Mouse (Mus musculus) neural tube, embryonic 15.5 days (tissue): ENCODE data around the gene Hmx1. TPM values are rescaled to one million over a fixed set of nuclear protein-coding genes. Genes with fewer than 3 reads are reported as not detected.

Experiments
- ATAC-seq: fragments of 200-750 bp; cut with Nextera tagmentation; 2 replicates; pipeline ENCODE4 v1.8.0; 2017; ENCODE audit warnings: mild to moderate bottlenecking, moderate TSS enrichment, moderate library complexity; ENCODE audit not compliant: low FRiP score
- H3K27ac ChIP-seq: fragments of 300-500 bp; sonication (generic); replicated peaks from 2 replicates; pipeline ENCODE4 v1.5.1; 2015; ENCODE audit warnings: mild to moderate bottlenecking, inconsistent platforms
- H3K27me3 ChIP-seq: fragments of 300-500 bp; sonication (generic); replicated peaks from 2 replicates; pipeline ENCODE4 v1.6.1; 2015; ENCODE audit warnings: inconsistent platforms
- H3K36me3 ChIP-seq: fragments of 300-500 bp; sonication (generic); 2 replicates; pipeline ENCODE4 v1.6.1; 2015; ENCODE audit warnings: inconsistent platforms
- H3K4me1 ChIP-seq: fragments of 300-500 bp; sonication (generic); 2 replicates; pipeline ENCODE4 v1.6.1; 2015; ENCODE audit warnings: inconsistent platforms
- H3K4me2 ChIP-seq: fragments of 300-500 bp; sonication (generic); 2 replicates; pipeline ENCODE4 v1.6.1; 2015; ENCODE audit warnings: inconsistent platforms, mild to moderate bottlenecking, moderate library complexity
- H3K4me3 ChIP-seq: fragments of 300-500 bp; sonication (generic); replicated peaks from 2 replicates; pipeline ENCODE4 v1.5.1; 2015; ENCODE audit warnings: mild to moderate bottlenecking, inconsistent platforms
- H3K9ac ChIP-seq: fragments of 300-500 bp; sonication (generic); replicated peaks from 2 replicates; pipeline ENCODE4 v1.6.1; 2015; ENCODE audit warnings: mild to moderate bottlenecking, inconsistent platforms
- H3K9me3 ChIP-seq: fragments of 300-500 bp; sonication (generic); replicated peaks from 2 replicates; pipeline ENCODE4 v1.6.1; 2016; ENCODE audit warnings: inconsistent platforms
- WGBS: fragments of 180-500 bp; shearing (Covaris S2); methylation state at CpG from one replicate; pipeline ENCODE4 v1.1.7; 2015; ENCODE audit warnings: mixed read lengths; 5-methylcytosine and 5-hydroxymethylcytosine counted together
- polyA plus RNA-seq: library from polyadenylated mRNA; unstranded; fragments of >200 nt; fragmentation: Nextera tagmentation; extraction: Ambion mirVana; gene quantifications from 2 replicates; pipeline ENCODE4 v1.2.1, GENCODE M21; 2015

The Hmx1 gene
- polyA plus RNA-seq, 1 experiment from 2014 or later = 1.4 TPM

- H3K9ac ChIP-seq = no peak overlapping the region
- H3K27ac ChIP-seq = no peak overlapping the region
- peaks cover 100% of the 10 kb centered on the region for H3K27me3 ChIP-seq
- WGBS = 4% methylated on average over 11 of the region's 11 CpGs
- no peak overlapping the region for H3K4me2 ChIP-seq
- H3K4me1 ChIP-seq = peaks cover 28% of the 10 kb centered on the region
- peak overlapping the region; percentile 41; the same call in 1 of the 2 replicates for H3K4me3 ChIP-seq
- no peaks in the 10 kb centered on the region for H3K36me3 ChIP-seq
- no peak for ATAC-seq
- no peaks in the 10 kb centered on the region for H3K9me3 ChIP-seq
Observed at GRCm38 (mm10) chr5:35389441-35389840, 533 bp downstream of the Hmx1 start.

DNA sequence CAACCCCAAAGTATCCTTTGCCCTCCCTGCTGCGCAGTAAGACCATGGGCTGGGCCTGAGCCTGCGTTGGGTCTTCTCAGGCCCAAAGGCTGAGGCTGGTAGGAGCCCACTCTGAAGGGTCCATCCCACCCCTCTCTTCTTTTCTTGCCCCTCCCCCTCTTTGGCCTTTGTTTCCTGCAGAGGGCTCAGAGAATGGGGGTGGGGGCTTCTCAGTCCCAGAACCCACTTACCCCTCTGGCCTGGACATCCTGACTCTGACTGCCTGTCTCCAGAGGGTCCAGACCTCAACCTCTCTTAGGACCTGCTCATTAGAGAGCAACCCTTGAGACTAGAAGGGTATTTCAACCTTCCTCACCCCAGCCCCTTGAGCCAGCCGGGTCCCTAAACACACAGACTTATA is 1.0 kb downstream of the Hmx1 start:
- 5% methylated on average over 3 of the region's 3 CpGs for WGBS
- no peaks in the 10 kb centered on the region for H3K36me3 ChIP-seq
- H3K4me3 ChIP-seq = no peak overlapping the region
- no peaks in the 10 kb centered on the region for H3K9me3 ChIP-seq
- no peak overlapping the region for H3K27ac ChIP-seq
- H3K9ac ChIP-seq = no peak overlapping the region
- H3K27me3 ChIP-seq = peaks cover 100% of the 10 kb centered on the region
- H3K4me1 ChIP-seq = peaks cover 28% of the 10 kb centered on the region
- no peak overlapping the region for H3K4me2 ChIP-seq
- ATAC-seq = no peak

DNA sequence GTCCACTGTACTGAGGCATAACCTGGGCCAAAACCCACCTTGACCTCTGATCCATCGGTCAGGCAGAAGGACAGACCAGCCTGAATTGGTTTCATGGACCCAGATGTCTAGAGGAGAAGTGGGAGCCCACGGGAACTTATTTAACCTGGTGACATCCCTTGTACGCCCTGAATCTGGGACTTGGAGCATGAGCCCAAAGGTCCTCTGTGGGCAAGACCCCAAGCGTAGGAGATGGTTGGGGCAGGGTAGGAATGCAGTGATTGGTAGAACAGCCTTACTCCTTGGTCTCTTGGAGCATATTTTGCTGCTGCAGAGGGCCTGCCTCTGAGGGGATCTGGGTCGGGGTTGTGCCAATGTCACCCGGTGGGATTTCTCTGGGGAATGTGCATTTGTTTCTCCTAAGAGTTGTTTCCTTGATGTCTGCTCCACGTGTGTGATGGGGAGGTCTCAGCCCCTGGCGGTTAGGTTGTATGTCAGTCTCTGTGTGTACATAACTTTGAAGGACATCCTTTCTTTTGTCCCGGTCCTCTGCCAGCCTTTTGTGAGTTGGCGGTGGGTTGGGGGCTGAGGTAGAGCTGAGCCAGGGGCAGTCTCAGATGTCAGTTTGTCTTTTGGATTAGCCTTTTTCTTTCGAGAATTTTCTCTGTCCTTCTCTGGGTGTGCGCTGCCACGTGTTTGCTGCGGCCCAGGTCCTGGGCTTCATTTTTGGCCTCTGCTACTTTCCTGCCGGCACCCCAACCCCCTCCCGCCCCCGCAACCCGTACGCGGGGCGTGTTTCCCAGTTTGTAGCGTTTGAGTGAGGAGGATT is 2.1 kb downstream of the Hmx1 start:
- ATAC-seq = no peak
- no peak overlapping the region for H3K9ac ChIP-seq

DNA sequence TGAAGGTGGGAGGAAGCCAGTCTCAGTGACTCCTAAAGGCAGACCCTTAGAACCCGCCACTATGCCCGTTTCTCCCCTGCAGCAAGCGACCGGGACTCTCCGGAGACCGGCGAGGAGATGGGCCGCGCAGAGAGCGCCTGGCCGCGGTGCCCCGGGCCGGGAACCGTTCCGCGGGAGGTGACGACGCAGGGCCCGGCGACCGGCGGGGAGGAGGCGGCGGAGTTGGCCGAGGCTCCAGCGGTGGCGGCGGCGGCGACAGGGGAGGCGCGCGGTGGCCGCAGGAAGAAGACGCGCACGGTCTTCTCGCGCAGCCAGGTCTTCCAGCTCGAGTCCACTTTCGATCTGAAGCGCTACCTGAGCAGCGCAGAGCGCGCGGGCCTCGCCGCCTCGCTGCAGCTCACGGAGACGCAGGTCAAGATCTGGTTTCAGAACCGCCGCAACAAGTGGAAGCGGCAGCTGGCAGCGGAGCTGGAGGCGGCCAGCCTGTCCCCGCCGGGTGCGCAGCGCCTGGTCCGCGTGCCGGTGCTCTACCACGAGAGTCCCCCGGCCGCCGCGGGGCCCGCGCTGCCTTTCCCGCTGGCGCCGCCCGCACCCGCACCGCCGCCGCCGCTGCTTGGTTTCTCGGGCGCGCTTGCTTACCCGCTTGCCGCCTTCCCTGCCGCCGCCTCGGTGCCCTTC is 2.9 kb downstream of the Hmx1 start:
- WGBS = under 1% methylated on average over 74 of the region's 88 CpGs
- no peak for ATAC-seq

More for the DNA sequence above, 2.1 kb downstream of the Hmx1 start:
- peaks cover 100% of the 10 kb centered on the region for H3K27me3 ChIP-seq
- H3K4me2 ChIP-seq = 0 out of 2 replicates have a peak overlapping the region, but pooled peaks have one; percentile 47
- under 1% methylated on average over 22 of the region's 22 CpGs for WGBS
- no peaks in the 10 kb centered on the region for H3K36me3 ChIP-seq
- no peak overlapping the region for H3K27ac ChIP-seq
- peaks cover 28% of the 10 kb centered on the region for H3K4me1 ChIP-seq
- no peaks in the 10 kb centered on the region for H3K9me3 ChIP-seq
- no peak overlapping the region for H3K4me3 ChIP-seq

DNA sequence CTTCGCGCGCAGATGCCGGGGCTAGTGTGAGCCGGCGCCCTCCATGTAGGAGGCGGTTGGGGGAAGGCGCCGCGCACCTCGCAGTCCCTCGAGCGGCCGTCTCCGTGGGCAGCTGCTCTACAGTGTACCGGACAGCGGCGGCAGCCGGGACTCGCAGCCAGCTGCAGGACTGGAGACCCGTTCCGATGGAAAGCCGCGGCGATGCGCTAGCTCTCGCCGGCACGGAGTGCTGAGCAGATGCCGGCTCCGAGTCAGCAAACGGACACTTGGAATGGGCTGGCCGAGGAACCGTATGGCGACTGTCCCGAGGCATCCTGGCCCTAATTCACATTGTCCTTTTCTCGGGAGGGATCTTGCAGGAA is 3.4 kb downstream of the Hmx1 start:
- Histone ChIP-seq H3K27me3 (peaks cover 95% of the 10 kb centered on the region), H3K36me3 (no peaks in the 10 kb centered on the region), H3K4me1 (peaks cover 32% of the 10 kb centered on the region), H3K27ac (no peak overlapping the region), H3K9ac (no peak overlapping the region), H3K4me3 (peak overlapping the region; percentile 26), H3K9me3 (no peaks in the 10 kb centered on the region), H3K4me2 (peak overlapping the region; percentile 47)
- under 1% methylated on average over 36 of the region's 37 CpGs for WGBS
- ATAC-seq = no peak

More for the DNA sequence above, 2.9 kb downstream of the Hmx1 start:
- Histone ChIP-seq H3K27ac (no peak overlapping the region), H3K36me3 (no peaks in the 10 kb centered on the region), H3K27me3 (peaks cover 95% of the 10 kb centered on the region), H3K9ac (0 out of 2 replicates have a peak overlapping the region, but pooled peaks have one; percentile 1), H3K4me2 (peak overlapping the region; percentile 47), H3K4me1 (peaks cover 28% of the 10 kb centered on the region), H3K4me3 (peak overlapping the region; percentile 26), H3K9me3 (no peaks in the 10 kb centered on the region)

GRCm38 (mm10) chr5:35395566-35396440 is 6.9 kb downstream of the Hmx1 start:
- Histone ChIP-seq H3K4me1 (peaks cover 24% of the 10 kb centered on the region), H3K36me3 (no peaks in the 10 kb centered on the region), H3K27ac (no peak overlapping the region), H3K9ac (no peak overlapping the region), H3K9me3 (no peaks in the 10 kb centered on the region), H3K4me2 (no peak overlapping the region), H3K27me3 (peaks cover 89% of the 10 kb centered on the region), H3K4me3 (no peak overlapping the region)
- no peak for ATAC-seq
- WGBS = 5% methylated on average over 9 of the region's 9 CpGs

DNA sequence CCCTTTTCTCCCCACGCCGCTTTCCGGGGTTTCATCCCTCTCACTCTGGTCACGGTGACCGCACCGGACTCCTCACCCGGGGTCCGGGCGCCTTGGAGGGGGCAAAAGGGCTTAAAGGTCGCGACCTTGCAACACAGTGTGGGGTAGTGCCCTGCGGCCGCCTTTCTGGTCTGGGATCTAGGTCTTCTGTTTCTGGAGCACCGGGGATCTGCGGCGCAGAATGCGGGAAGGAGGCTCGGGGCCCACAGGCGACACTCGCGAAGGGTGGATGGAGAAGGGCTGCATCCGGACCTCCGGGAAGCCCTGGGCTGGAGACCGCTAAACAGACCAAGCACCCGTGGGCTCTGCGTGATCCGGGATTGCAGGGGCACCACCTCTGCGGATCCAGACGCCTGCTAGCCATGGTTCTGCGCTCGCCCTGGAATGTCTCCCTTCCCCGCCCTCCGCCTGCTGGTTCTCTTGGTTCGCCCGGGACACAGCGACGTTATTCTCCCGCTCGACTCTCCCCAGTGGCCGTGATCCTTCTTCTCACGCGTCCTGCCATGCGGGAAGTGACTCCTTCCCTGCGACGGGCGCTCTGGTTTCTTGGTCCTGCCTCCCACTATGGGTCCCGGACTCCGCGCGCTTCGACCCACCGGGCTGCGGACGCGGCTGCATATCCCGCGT is 8.2 kb downstream of the Hmx1 start:
- Histone ChIP-seq H3K4me1 (peaks cover 16% of the 10 kb centered on the region), H3K36me3 (no peaks in the 10 kb centered on the region), H3K27me3 (peaks cover 89% of the 10 kb centered on the region), H3K27ac (no peak overlapping the region), H3K9ac (no peak overlapping the region), H3K4me3 (no peak overlapping the region), H3K4me2 (no peak overlapping the region), H3K9me3 (no peaks in the 10 kb centered on the region)
- 0 out of 2 replicates have a peak, but pooled peaks have one; percentile 3 for ATAC-seq
- WGBS = under 1% methylated on average over 57 of the region's 57 CpGs

- ATAC-seq = peak; percentile 28; the same call in 1 of the 2 replicates
- H3K36me3 ChIP-seq = no peaks in the 10 kb centered on the region
- WGBS = under 1% methylated on average over 51 of the region's 52 CpGs
Observed at GRCm38 (mm10) chr5:35397642-35398309, 8.9 kb downstream of the Hmx1 start.

DNA sequence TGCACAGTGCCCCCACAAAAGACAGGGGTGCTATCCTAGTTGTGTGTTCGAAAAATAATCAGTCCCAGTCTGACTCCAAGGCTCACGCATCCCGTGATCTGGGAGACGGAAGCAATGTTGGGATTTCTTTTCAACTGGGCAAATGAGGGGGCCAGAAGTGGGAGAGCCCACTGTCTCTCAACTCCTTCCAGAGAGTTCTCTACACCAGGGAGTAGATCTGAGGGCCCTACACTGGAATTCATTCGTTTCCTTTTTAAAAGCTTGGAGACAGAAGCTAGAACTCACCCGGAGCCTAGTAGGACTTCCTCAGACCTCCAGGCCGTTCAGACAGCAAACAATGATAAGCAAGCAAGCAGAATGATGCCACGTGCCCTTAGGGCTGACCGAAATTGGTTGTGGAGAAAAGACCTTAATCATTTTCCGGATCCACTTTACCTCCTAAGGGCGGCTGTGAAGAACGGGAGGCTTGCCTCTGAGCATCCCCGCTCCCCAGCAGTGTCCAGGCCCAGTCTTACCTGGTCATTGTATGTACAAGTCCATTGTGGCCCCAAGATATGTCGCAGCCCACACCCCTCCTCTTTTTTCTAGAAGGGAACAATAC is 9.5 kb downstream of the Hmx1 start:
- H3K27me3 ChIP-seq = peaks cover 89% of the 10 kb centered on the region
- WGBS = 2% methylated on average over 14 of the region's 14 CpGs

More at GRCm38 (mm10) chr5:35397642-35398309, 8.9 kb downstream of the Hmx1 start:
- Histone ChIP-seq H3K4me3 (no peak overlapping the region), H3K27ac (no peak overlapping the region), H3K4me1 (peaks cover 12% of the 10 kb centered on the region), H3K9me3 (no peaks in the 10 kb centered on the region), H3K27me3 (peaks cover 89% of the 10 kb centered on the region), H3K4me2 (no peak overlapping the region), H3K9ac (no peak overlapping the region)

GRCm38 (mm10) chr5:35399061-35399460 is 10.2 kb downstream of the Hmx1 start:
- Histone ChIP-seq H3K27ac (no peak overlapping the region), H3K4me2 (no peak overlapping the region), H3K4me1 (peaks cover 12% of the 10 kb centered on the region), H3K27me3 (peaks cover 89% of the 10 kb centered on the region), H3K9ac (no peak overlapping the region), H3K36me3 (no peaks in the 10 kb centered on the region), H3K4me3 (no peak overlapping the region), H3K9me3 (no peaks in the 10 kb centered on the region)
- WGBS = 2% methylated on average over 7 of the region's 7 CpGs
- no peak for ATAC-seq

More for the DNA sequence above, 9.5 kb downstream of the Hmx1 start:
- Histone ChIP-seq H3K9me3 (no peaks in the 10 kb centered on the region), H3K27ac (no peak overlapping the region), H3K4me1 (peaks cover 12% of the 10 kb centered on the region), H3K4me3 (no peak overlapping the region), H3K4me2 (no peak overlapping the region), H3K36me3 (no peaks in the 10 kb centered on the region), H3K9ac (no peak overlapping the region)
- no peak for ATAC-seq
